Mouse (Mus musculus) layer of hippocampus, adult 9-11 months (tissue): Measurements from ENCODE around the gene Cyb5r4.
A peak's percentile ranks its signal among the peaks of the same experiment; 100 is the strongest.
"Not testable (repeated sequence)": the region's sequence is repeated elsewhere in the genome, so short reads cannot be mapped to it uniquely, and the experiment has no call there.

Experiments used
- DNase-seq: peaks from one replicate; pipeline ENCODE4 v3.0.0; 2022

Gene Cyb5r4

GRCm38 (mm10) chr9:87027423-87028084, 5.7 kb downstream of the Cyb5r4 start:
- peak; percentile 44 for DNase-seq

- no peak for DNase-seq
Measured at GRCm38 (mm10) chr9:87032196-87032595, 10.4 kb downstream of the Cyb5r4 start.

- DNase-seq, result no peak
Measured at GRCm38 (mm10) chr9:87034831-87035580, 13.2 kb downstream of the Cyb5r4 start.

- DNase-seq, result peak; percentile 8
Measured at GRCm38 (mm10) chr9:87049425-87049824, 27.6 kb downstream of the Cyb5r4 start.

- DNase-seq, result no peak
Measured at GRCm38 (mm10) chr9:87055547-87056235, 33.9 kb downstream of the Cyb5r4 start.

- no peak for DNase-seq
Measured at GRCm38 (mm10) chr9:87062337-87062736, 40.5 kb downstream of the Cyb5r4 start.

- no peak for DNase-seq
Measured at GRCm38 (mm10) chr9:87068160-87068559, 46.3 kb downstream of the Cyb5r4 start.

GRCm38 (mm10) chr9:87071566-87071965, 49.8 kb downstream of the Cyb5r4 start:
- DNase-seq, result not testable (repeated sequence)

GRCm38 (mm10) chr9:87077919-87078318, 56.1 kb downstream of the Cyb5r4 start:
- no peak for DNase-seq

GRCm38 (mm10) chr9:87079511-87079910, 57.7 kb downstream of the Cyb5r4 start:
- no peak for DNase-seq

- no peak for DNase-seq
Measured at GRCm38 (mm10) chr9:87086991-87087390, 65.2 kb downstream of the Cyb5r4 start.

GRCm38 (mm10) chr9:87097989-87098388, 76.2 kb downstream of the Cyb5r4 start:
- DNase-seq, result peak; percentile 29

GRCm38 (mm10) chr9:87115019-87115418, 93.2 kb downstream of the Cyb5r4 start:
- DNase-seq, result no peak

- DNase-seq, result peak; percentile 15
Measured at GRCm38 (mm10) chr9:87115456-87115931, 93.7 kb downstream of the Cyb5r4 start.

GRCm38 (mm10) chr9:87115978-87116377, 94.2 kb downstream of the Cyb5r4 start:
- no peak for DNase-seq

GRCm38 (mm10) chr9:87118996-87119395, 97.2 kb downstream of the Cyb5r4 start:
- DNase-seq, result no peak

- DNase-seq, result no peak
Measured at GRCm38 (mm10) chr9:87121956-87122493, 100.2 kb downstream of the Cyb5r4 start.

GRCm38 (mm10) chr9:87127046-87127445, 105.2 kb downstream of the Cyb5r4 start:
- not testable (repeated sequence) for DNase-seq
